Mouse (Mus musculus) c-Kit-positive CD71-negative TER-119-negative erythroid progenitor cells, embryonic 14.5 days (primary cell): ENCODE data around the gene Plxdc2.
"Not testable (repeated sequence)": the region's sequence is repeated elsewhere in the genome, so short reads cannot be mapped to it uniquely, and the experiment has no call there.

Experiments used
- DNase-seq: peaks from one replicate; pipeline ENCODE4 v3.0.0-alpha.2; 2013; ENCODE audit warnings: low read depth

The Plxdc2 gene

DNA sequence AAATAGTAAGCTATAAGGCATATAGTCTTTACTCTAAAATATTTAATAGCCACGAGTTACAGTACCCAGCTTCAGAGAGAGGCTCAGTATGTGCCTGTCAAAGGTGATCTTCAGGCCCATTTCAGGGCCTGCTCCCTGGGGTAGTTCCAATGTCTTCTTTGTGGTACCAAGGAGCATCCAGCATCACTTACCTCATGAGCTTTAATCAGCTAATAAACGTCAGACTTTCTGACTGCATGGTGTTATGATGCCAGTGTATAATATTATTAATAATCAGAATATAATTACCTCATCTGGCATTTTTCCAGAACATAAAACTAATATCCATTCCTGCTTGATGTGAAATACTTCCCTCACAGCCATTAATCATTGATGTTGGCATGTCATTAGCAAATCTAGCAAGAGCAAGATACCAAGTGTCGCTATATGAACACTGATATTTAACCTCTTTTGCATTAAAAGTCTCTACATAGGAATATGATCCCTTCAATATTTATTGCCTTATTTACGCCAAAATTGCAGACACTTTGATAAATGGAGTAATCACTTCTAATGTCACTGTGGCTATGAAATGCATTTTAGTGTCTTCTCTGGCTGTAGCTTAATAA lies 393.3 kb downstream of the Plxdc2 start:
- no peak for DNase-seq

DNA sequence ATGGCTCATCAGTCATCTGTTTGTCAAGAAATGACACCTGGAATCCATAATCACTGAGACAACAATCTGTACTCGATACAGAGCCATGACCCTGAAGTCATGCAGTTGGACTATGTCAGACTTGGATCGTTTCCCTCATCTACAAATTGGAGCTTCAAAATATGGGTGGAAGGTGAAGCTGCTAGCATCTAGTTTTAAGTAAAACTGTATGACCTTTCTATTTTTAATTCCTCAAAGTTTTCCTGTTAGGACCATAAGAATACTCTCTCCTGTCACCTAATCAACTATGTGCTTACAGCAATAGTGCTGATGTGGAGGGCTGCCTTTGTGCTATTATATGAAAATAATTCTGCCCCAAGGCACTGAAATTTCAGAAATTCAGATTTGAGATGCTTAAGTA lies 401.1 kb downstream of the Plxdc2 start:
- no peak for DNase-seq

DNA sequence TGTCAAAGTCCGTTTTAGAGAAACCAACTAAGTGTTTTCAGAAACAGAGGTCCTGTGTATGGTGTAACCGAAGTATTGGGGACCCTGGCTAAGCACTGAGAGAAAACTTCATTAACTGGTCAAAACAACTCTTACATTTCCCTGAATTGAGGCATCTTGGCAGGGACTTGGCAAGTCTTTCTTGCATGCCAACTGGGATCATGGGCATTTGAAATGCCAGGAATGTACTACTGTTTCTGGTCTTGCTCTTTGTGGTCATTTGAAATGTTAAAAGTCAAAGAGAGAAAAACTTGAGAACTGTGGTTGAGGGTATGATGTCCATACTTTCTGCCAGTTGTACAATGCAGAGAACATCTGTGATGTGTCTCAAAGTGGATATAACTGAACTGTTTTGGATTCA lies 403.7 kb downstream of the Plxdc2 start:
- DNase-seq, result no peak

DNA sequence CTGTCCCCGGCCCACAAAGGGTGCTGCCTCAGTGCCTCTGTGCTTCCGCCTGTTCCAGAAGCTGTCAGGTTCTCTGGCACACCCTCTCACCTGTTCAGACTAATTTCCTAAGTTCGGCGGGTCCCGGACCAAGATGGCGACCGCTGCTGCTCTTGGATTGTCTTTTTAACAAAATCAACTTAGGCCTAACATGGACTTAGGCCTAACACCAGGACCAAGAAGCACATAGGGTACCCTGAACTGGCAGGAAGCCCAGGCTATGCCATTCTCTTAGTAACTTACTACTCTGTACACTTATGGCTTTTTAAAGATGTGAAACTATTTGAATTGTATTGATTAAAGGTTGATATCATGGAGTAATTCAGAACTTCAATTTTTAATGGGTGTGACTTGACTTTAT lies 413.0 kb downstream of the Plxdc2 start:
- DNase-seq, result not testable (repeated sequence)

DNA sequence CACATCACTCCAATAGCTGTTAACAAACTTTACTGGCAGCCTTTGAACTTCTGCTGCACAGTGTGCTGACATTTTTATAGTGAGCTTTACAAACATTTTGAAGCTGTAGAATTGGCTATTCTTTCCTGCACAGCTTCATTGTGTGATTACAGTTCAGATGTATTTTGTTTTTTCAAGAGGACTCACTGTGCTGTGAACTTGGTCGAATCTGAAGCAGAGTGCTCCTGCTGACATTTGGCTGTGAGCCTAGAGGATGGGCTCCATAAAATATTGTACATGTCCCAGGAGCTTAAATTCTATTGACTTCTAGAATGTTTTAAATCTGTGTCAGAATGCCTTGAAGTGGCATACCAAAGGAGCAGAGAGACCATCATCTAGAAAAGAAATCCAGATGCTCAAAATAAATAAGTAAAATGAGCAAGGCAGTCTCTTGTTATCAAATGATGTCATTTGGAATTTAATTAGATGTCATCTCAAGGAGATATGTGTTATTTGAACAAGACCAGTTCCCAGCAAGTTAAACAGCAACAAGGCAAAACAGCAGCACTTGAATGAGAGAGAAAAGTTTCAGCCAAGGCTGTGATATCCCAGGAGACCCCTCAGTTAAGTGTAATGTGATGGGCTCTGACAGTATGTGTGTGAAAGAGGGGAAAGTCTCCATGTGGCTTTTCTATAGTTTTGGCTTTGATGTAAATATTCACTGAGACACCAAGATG lies 417.5 kb downstream of the Plxdc2 start:
- DNase-seq, result no peak

DNA sequence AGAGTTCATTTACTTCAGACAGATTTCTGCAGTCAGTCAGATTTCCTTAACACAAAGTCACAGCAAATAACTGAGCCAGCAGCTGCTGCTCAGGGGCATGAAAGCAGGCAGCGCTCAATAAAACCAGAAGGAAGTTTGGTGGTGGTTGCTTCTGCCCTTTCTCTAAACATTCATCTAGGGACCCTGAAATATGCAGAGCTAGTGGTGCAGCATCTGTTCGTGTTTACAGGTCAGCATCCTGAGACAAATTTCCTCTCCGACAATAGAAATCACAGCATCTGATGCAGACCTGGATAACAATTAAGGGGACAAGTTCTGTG lies 418.0 kb downstream of the Plxdc2 start:
- no peak for DNase-seq

DNA sequence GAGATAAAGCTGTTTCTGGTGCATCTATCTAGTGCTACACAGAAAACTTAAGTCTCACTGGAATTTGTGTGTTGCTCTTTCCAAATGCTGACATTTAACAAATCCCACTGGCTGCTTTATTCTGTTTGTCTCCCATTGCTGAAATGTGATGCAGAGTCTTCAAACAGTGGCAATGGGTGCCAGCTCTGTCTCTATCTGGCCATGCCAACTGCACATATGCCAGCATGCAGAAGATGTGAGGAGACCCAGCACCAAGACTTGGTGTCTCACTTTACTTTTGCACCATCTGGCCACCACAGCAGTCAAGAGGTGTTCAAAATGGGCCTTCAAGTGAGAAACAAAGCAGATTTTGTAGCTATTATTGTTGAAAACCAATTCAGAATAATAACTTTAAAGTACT lies 439.2 kb downstream of the Plxdc2 start:
- DNase-seq, result no peak
